Mouse (Mus musculus) limb, embryonic 14.5 days (tissue): ENCODE data around the gene Sult4a1. TPM values are rescaled to one million over a fixed set of nuclear protein-coding genes. Genes with fewer than 3 reads are reported as not detected.
A peak's percentile ranks its signal among the peaks of the same experiment; 100 is the strongest.

ENCODE experiments used
- ATAC-seq: fragments of 200-750 bp; cut with Nextera tagmentation; 2 replicates; pipeline ENCODE4 v1.8.0; 2017; ENCODE audit warnings: low read depth, moderate number of reproducible peaks, moderate TSS enrichment; ENCODE audit not compliant: low FRiP score
- DNase-seq: peaks from one replicate; pipeline ENCODE4 v3.0.0-alpha.2; 2015; ENCODE audit warnings: low spot score
- H3K27ac ChIP-seq: fragments of 300-500 bp; sonication (generic); replicated peaks from 2 replicates; pipeline ENCODE4 v1.5.1; 2014; ENCODE audit warnings: low read depth, mild to moderate bottlenecking, low read length, moderate library complexity, mixed read lengths
- H3K27me3 ChIP-seq: fragments of 300-500 bp; sonication (generic); 2 replicates; pipeline ENCODE4 v1.6.1; 2014; ENCODE audit warnings: low read length, mixed read lengths; ENCODE audit not compliant: control insufficient read depth, insufficient read depth
- H3K36me3 ChIP-seq: fragments of 300-500 bp; sonication (generic); 2 replicates; pipeline ENCODE4 v1.6.1; 2014; ENCODE audit warnings: mild to moderate bottlenecking, low read length, moderate library complexity, mixed read lengths; ENCODE audit not compliant: control insufficient read depth, insufficient read depth
- H3K4me1 ChIP-seq: fragments of 300-500 bp; sonication (generic); 2 replicates; pipeline ENCODE4 v1.6.1; 2014; ENCODE audit warnings: antibody characterized with exemption, low read length, mixed read lengths; ENCODE audit not compliant: control insufficient read depth, insufficient read depth
- H3K4me2 ChIP-seq: fragments of 300-500 bp; sonication (generic); replicated peaks from 2 replicates; pipeline ENCODE4 v1.6.1; 2014; ENCODE audit warnings: low read depth, mild to moderate bottlenecking, low read length, moderate library complexity; ENCODE audit not compliant: severe bottlenecking
- H3K4me3 ChIP-seq: fragments of 300-500 bp; sonication (generic); replicated peaks from 2 replicates; pipeline ENCODE4 v1.5.1; 2014; ENCODE audit warnings: low read length
- H3K9ac ChIP-seq: fragments of 300-500 bp; sonication (generic); 2 replicates; pipeline ENCODE4 v1.6.1; 2014; ENCODE audit warnings: mild to moderate bottlenecking, low read depth, low read length, moderate library complexity; ENCODE audit not compliant: severe bottlenecking
- H3K9me3 ChIP-seq: fragments of 300-500 bp; sonication (generic); 2 replicates; pipeline ENCODE4 v1.6.1; 2016; ENCODE audit warnings: low read length; ENCODE audit not compliant: control insufficient read depth
- POLR2A ChIP-seq: fragments of 200-500 bp; IDR thresholded peaks from 2 replicates; pipeline ENCODE4 v1.8.0; 2012; ENCODE audit warnings: inconsistent platforms, mild to moderate bottlenecking, moderate library complexity, borderline replicate concordance; ENCODE audit not compliant: insufficient read depth, insufficient read length; ENCODE audit errors: extremely low read depth
- WGBS: fragments of 180-500 bp; shearing (Covaris S2); extraction: QIAGEN DNeasy Blood & Tissue Kit; methylation state at CpG from one replicate; pipeline ENCODE4 v1.1.7; 2014; 5-methylcytosine and 5-hydroxymethylcytosine counted together
- polyA plus RNA-seq, 2 experiments: library from polyadenylated mRNA; depleted of rRNA in 1 of 2; stranded (reverse) in 1 of 2; unstranded in 1 of 2; fragments of >200 nt; fragmentation: Nextera tagmentation in 1 of 2; extraction: Ambion mirVana in 1 of 2; gene quantifications; 2 replicates each; pipeline versions ENCODE4 v1.2.1 to v1.2.3; 2012 to 2014

The Sult4a1 gene
- polyA plus RNA-seq, 2 experiments = 0.81 to 3.1 TPM

GRCm38 (mm10) chr15:84070116-84070676 lies 35.4 kb downstream of the Sult4a1 start:
- Histone ChIP-seq H3K27ac (no peak overlapping the region), H3K4me1 (no peaks in the 10 kb centered on the region), H3K9me3 (peaks cover 5% of the 10 kb centered on the region; the same call in 1 of the 2 replicates), H3K36me3 (no peaks in the 10 kb centered on the region), H3K9ac (no peak overlapping the region), H3K4me3 (no peak overlapping the region), H3K4me2 (no peak overlapping the region), H3K27me3 (peaks cover 25% of the 10 kb centered on the region)
- DNase-seq (no peak), ATAC-seq (no peak)
- TF ChIP-seq POLR2A = no peak
- 2% methylated on average over 13 of the region's 13 CpGs for WGBS

GRCm38 (mm10) chr15:84069455-84070050 lies 36.0 kb downstream of the Sult4a1 start:
- WGBS = 5% methylated on average over 16 of the region's 16 CpGs
- H3K27me3 ChIP-seq = peaks cover 31% of the 10 kb centered on the region
- peaks cover 5% of the 10 kb centered on the region; the same call in 1 of the 2 replicates for H3K9me3 ChIP-seq
- ATAC-seq (no peak), DNase-seq (no peak)
- no peak overlapping the region for H3K27ac ChIP-seq
- H3K36me3 ChIP-seq = no peaks in the 10 kb centered on the region
- H3K4me3 ChIP-seq = no peak overlapping the region
- no peaks in the 10 kb centered on the region; the same call in 1 of the 2 replicates for H3K4me1 ChIP-seq
- no peak overlapping the region for H3K4me2 ChIP-seq
- H3K9ac ChIP-seq = no peak overlapping the region
- no peak for TF ChIP-seq POLR2A

- H3K4me1 ChIP-seq = no peaks in the 10 kb centered on the region; the same call in 1 of the 2 replicates
- DNase-seq (no peak), ATAC-seq (no peak)
- TF ChIP-seq POLR2A = no peak
- peaks cover 35% of the 10 kb centered on the region for H3K27me3 ChIP-seq
- H3K9ac ChIP-seq = no peak overlapping the region
- H3K27ac ChIP-seq = no peak overlapping the region
- no peak overlapping the region for H3K4me3 ChIP-seq
- H3K9me3 ChIP-seq = peaks cover 5% of the 10 kb centered on the region; the same call in 1 of the 2 replicates
- H3K36me3 ChIP-seq = no peaks in the 10 kb centered on the region
- 70% methylated on average over 4 of the region's 4 CpGs for WGBS
- no peak overlapping the region for H3K4me2 ChIP-seq
These were observed 39.9 kb downstream of the Sult4a1 start for GRCm38 (mm10) chr15:84065701-84066100.

- H3K4me3 ChIP-seq = peak within 1 kb of the TSS; percentile 17; the same call in 1 of the 2 replicates
- peaks cover 5% of the 10 kb centered on the region; the same call in 1 of the 2 replicates for H3K9me3 ChIP-seq
- no peak within 1 kb of the TSS for H3K27ac ChIP-seq
- H3K4me1 ChIP-seq = no peaks in the 10 kb centered on the region; the same call in 1 of the 2 replicates
- H3K9ac ChIP-seq = no peak within 1 kb of the TSS
- 2% methylated on average over 26 of the region's 29 CpGs for WGBS
- ATAC-seq (no peak), DNase-seq (no peak)
- H3K27me3 ChIP-seq = peaks cover 30% of the 10 kb centered on the region
- TF ChIP-seq POLR2A = no peak
- peak within 1 kb of the TSS; percentile 40 for H3K4me2 ChIP-seq
- no peaks in the 10 kb centered on the region for H3K36me3 ChIP-seq
These were observed 40.4 kb downstream of the Sult4a1 start, which contains the start of gene Efcab6 for GRCm38 (mm10) chr15:84065140-84065539. Gene Efcab6, minus strand, starts transcription at chr15:84065379.

- Histone ChIP-seq H3K9ac (no peak overlapping the region), H3K4me1 (no peaks in the 10 kb centered on the region), H3K27me3 (no peaks in the 10 kb centered on the region), H3K36me3 (no peaks in the 10 kb centered on the region), H3K27ac (no peak overlapping the region), H3K4me2 (no peak overlapping the region), H3K4me3 (no peak overlapping the region), H3K9me3 (no peaks in the 10 kb centered on the region)
- DNase-seq (no peak), ATAC-seq (no peak)
- WGBS = 80% methylated on average over 6 of the region's 6 CpGs
- TF ChIP-seq POLR2A = no peak
These were observed 46.7 kb downstream of the Sult4a1 start for GRCm38 (mm10) chr15:84058841-84059240.

GRCm38 (mm10) chr15:84056083-84056482 lies 49.5 kb downstream of the Sult4a1 start:
- no peak overlapping the region for H3K27ac ChIP-seq
- DNase-seq = no peak
- H3K4me2 ChIP-seq = no peak overlapping the region
- WGBS = 62% methylated on average over 5 of the region's 5 CpGs
- no peaks in the 10 kb centered on the region for H3K9me3 ChIP-seq
- TF ChIP-seq POLR2A = no peak
- no peak overlapping the region for H3K4me3 ChIP-seq
- H3K36me3 ChIP-seq = no peaks in the 10 kb centered on the region
- H3K4me1 ChIP-seq = no peaks in the 10 kb centered on the region
- no peaks in the 10 kb centered on the region for H3K27me3 ChIP-seq
- no peak overlapping the region for H3K9ac ChIP-seq
- ATAC-seq = no peak
